Mouse (Mus musculus) neutrophil, adult 5-6 weeks (primary cell): ENCODE data around the gene 1700017B05Rik. TPM values are rescaled to one million over a fixed set of nuclear protein-coding genes. Genes with fewer than 3 reads are reported as not detected.

Source experiments
- ATAC-seq: fragments of 151-379, 151-347 bp; 2 replicates; pipeline ENCODE4 v1.8.0; 2017; ENCODE audit warnings: mild to moderate bottlenecking, moderate TSS enrichment; ENCODE audit not compliant: insufficient number of reproducible peaks, poor library complexity, low FRiP score, severe bottlenecking; ENCODE audit errors: extremely low read depth
- total RNA-seq: library from RNA; stranded (forward); fragments of 200-1000 nt; gene quantifications from 2 replicates; pipeline ENCODE4 v1.2.3, GENCODE M21; 2017

1700017B05Rik gene
- total RNA-seq, 1 experiment from 2014 or later, result 17.3 TPM

DNA sequence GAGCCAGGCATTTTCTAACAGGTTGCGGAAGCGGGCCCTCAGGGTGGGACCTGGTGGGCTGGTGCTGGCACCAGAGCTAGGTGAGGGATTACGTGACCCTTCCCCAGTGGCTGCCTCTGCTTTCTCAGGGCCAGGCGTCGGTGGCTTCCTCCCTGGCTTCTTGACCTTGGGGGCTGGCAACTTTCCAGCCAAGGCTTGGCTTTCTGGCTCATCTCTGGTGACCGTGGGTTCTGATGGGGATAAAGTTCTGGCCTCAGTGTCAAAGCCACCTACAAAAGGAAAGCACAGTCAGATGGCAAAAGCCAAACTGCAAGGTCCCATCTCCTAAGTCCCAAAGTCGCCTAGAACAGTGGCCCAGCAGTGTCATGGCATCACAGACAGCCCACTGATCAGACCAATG, 8.4 kb downstream of the 1700017B05Rik start:
- ATAC-seq, result no peak

DNA sequence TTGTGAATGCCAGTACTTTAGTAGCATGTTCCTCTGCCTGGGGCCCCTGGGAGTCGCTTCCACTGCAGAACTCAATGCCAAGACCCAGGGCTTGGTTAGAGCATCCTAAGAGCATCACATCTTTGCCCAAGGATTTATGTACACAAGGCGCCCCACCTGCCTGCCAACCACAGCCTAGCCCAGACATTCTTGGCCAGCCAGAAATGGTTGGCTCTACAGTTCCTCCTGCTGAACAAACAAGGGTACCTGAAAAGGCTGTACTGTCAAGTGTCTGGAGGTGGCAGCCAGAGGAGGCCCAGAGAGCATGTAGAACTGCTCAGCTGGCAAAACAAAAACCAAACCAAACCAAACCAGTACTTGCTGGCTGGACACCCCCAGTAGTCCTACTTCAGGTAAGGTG, 11.3 kb downstream of the 1700017B05Rik start:
- no peak for ATAC-seq

DNA sequence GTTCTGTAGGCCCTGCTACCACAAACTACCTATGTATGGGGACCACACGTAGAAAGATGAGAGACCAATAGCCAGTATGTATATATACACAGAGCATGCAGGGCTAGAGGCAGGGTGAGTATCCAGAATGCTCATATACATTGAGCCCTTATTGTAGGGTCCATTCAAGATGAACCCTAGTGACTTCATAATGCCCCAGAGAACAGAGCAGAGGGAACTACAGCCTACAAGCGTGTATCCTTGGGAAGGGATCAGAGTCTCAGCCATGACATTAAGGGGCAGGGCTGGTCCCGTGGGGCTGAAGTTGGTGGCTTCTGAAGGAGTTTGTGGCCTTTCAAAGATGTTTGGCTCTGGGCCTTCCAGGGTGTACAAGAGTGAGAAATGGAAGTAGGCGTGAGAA, 12.4 kb downstream of the 1700017B05Rik start:
- ATAC-seq, result no peak

DNA sequence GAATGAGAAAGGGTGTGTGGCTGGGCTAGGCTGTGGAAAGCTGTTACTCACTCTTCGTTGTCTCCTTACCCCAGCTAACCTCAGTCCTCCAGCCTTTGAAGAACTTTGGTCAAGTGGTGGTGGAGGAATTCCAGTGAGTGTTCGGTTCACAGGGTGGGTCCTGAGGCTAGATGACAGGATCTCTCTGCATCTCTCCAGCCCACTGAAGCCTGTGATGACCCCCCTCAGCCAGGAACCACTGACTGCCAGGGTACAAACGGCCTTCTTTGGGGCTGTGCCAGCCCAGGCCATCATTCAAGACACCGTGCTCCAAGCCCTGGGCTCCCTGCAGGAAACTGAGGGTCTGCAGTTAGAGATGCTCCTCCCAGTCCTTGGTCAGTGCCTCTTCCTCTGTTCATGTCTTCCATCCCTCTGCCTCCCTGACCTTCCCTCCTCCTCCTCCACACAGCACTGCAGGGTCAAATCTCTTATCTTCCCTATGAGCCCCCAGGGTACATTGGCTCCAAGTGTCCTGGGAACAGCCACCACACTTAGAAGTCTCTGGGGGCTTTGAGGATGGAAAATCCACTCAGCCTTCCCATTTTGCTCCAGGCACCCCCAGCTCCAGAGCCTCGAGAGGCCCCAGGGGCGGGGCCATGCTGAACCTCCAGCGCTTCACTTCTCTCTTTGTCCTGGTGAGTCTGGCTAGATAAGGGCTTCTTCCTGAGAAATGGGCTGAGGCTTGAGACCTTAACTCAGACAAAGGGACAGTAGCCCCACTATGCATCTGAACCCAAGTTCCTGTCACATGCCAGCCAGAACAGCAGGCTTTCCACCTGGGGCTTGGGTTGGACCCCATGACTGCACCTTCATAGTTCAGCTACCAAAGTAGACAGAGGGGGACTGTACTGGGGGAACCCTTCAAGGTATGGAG, 14.1 kb downstream of the 1700017B05Rik start:
- ATAC-seq, result no peak

DNA sequence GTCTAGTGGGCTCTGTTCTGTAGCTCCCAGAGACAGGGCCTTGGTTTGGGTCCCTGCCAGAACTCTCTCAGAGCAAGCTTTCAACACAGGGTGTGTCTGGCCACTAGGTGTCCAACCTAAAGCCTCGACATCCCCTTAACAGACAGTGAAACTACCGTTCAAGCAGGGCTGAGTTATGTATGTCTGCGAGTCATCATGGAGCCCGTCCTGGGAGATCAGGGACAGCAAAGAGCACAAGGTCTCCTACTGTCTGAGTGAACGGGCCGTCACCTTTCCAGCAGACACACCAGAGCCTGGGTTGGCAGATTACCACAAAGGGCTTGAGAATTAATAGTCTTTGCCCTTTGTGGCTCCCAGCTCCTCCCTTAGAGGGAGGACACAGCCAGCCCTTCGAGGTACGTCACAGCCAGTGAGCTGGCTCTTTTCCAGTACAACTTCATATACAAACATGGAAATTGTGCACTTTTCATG, 15.2 kb downstream of the 1700017B05Rik start:
- no peak for ATAC-seq

DNA sequence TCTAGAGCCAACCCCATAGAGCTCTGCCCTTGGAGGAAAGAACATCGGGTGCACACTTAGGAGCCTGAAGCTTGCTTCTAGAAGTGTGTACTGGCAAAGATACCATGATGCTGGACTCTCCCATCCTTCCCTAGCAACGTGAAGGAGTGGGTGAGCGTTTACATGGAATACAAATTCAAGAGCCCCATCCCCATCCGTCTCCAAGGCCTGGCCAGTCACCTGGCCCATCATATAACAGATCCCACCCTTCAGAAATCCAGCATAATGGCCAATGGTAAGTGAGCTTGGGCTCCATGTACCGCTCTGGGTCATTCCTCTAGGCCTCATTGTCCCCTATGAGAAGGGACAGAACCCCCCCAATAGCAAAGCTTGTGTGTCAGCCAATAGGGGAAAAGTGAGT, 15.9 kb downstream of the 1700017B05Rik start:
- ATAC-seq, result no peak

DNA sequence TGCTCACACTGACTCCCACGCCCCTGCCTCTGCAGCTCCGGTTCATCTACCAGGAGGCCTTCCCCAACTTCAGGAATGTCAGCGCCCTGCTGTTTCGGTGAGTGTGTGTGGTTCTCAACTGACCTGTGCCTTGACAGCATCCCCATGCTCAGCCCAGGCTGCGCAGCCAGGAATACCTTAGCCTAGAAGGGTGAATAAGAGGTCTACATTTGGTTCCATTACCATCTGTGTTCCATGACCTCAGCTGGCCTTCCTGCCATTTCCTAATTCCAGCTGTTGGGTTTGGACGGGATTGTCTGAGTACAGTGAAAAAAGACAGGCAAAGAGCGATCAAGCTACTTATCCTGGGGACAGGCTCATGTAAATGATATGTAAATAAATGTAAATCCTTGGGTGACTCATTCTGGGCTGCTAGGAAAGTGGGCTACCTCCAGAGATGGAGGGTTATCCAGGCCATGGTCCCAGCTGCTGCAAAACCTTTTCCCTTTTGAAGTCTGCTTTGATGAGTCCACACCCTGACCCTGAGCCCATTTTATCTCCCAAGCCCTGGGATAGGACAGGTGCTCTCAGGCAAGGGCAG, 18.2 kb downstream of the 1700017B05Rik start:
- ATAC-seq, result no peak

DNA sequence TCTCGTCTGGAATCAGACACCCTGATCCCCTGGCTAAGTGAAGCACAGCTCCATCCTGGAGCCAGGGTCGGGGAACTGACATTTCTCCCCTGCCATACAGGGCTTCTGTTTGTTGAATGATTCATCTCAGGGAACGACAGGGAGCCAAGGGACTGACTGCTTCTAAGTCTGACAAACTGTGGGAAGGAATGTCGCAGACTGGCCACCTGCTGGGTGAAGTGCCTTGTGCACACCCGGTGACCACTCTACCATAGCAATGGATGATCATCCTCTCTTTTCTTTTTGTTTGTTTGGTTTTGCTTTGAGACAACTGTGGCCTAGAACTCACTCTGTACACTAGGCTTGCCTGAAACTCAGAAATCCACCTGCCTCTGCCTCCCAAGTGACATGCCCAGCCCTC, 19.5 kb downstream of the 1700017B05Rik start:
- ATAC-seq, result no peak

DNA sequence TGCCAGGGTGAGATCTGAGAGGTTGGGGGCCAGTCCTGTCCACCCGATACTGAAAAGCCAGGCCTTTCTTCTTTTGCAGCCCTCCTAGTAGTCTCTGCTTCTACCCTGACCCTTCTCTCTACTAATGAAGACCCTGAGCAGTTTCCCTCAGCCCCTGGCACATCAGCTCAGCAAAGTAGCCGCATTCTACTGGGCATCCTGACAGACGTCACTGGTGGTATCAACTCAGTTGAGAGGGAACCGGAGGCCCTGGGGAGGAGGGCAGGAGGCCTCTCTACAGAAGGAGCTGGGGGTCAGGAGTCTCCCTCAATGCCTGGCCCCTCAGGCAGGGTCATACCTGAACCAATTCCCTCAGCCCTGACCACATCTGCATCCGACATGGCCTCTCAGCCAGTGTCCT, 21.3 kb downstream of the 1700017B05Rik start:
- no peak for ATAC-seq

DNA sequence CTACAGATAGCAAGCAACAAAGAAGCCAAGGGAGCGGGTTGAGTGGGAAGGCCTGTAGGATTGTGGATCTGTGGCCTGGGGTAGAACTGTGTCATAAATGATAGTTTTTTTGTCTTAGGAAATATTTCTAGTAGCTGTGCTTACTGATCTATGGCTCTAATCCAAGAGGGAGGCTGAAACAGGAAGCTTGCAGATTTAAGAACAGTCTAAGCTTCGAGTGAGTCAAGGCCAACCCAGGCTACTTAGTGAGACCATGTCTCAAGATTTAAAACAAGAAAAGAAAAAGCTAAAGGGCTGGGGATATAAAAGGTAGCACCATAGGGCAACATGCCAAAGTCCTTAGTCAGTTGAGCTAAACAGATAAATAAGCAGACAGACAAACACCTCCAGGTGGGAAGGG, 24.2 kb downstream of the 1700017B05Rik start:
- no peak for ATAC-seq

DNA sequence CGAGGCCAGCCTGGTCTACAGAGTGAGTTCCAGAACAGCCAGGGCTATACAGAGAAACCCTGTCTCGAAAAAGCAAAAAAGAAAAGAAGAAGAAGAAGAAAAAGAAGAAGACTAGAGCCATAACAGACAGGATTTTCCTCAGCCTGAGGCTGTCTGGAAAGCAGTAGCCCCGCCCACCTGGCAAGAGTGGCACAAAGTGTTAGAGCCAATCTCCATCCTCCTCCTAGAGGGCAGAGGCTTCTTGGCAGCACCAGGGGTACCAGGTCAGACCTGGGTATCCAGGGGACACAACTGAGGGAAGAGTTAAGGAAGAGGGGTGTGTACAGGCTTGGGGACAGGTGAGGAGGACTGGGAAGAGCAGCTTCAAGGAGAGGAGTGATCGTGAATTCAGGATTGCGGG, 24.7 kb downstream of the 1700017B05Rik start:
- ATAC-seq, result no peak

DNA sequence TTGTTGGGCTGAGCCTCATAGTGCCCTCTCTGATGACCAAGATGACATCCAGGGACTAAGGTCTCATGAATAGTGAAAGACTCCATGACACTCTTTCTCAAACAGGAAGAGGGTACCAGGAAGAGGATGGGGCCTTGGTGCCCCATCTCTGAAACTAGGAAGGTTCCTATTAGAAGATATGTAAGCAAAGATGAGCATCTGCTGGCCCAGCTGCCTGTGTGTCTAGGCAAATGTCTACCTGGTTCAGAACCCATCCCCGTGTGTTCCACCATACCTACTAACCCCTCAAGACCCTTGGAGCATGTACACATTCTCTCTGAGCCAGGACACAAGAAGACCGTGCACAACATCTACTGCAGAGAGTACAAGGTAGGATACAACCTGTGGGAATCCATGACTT, 26.2 kb downstream of the 1700017B05Rik start, which contains the start of gene Trcg1:
TSS of gene Trcg1 (plus strand) at position 301 of the 400 bp plus-strand sequence.
- ATAC-seq, result no peak

DNA sequence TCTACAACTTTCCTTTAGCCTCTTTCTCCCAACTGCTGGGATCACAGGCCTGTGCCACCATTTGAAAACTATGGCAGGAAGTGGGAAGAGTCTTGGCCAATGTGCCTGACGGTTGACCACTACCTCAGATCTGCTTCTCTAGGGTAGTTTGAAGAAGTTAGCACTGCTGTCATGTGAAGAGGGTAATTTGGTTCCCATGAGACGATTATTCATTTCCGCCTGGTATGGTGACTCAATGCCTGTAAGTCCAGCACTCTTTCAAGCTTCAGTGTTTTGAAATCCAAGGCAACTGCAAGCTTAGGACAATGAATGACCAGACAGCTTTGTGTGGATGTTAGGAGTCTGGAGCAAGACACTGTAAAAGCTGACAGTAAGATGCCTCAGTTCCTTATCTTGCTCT, 28.6 kb downstream of the 1700017B05Rik start:
- peak; percentile 49; the same call in 1 of the 2 replicates for ATAC-seq

DNA sequence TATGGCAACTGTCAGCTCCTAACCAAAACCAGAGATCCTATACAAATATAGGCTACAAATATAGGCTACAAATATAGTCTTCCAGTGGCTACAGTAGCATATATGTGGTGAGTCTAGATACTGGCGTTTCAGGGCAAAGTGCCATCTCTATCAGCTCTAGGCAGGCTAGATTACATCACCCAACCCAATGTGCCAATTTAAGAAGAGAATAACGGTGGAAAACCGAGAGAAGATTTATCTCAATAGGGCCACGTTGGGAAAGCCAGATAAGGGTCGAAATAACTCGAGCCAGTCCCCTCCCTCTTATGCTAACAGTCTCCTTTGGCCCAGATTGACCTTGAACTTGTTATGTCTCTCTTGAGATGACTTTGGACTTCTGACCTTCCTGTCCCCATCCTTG, 29.3 kb downstream of the 1700017B05Rik start:
- no peak for ATAC-seq

DNA sequence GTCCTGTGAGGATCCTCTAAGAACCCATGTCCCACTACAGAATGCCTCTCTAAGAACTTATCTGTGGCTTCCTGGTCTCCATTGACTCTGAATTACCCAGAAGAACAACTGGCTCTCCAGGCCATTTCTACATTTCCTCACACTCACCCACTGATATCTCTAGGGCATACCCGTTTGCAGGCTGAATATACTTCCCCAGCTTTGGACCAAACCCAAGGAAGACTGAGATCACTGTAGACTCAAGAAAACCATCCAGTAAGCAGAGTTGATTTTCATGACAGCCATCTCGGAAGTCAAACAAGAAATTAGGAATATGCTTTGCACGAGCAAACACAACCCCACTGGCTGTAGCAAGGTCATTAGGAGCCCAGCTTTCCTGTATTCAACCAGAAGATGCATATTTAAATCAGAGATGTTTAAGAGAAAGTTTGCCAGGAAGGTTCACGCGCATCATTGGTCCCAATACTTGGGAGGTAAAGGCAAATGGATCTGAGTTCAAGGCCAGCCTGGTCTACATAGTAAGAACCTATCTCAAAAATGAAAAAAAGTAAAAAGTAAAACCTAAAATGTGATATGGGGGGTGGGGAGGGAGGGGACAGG, 30.0 kb downstream of the 1700017B05Rik start:
- ATAC-seq, result no peak

DNA sequence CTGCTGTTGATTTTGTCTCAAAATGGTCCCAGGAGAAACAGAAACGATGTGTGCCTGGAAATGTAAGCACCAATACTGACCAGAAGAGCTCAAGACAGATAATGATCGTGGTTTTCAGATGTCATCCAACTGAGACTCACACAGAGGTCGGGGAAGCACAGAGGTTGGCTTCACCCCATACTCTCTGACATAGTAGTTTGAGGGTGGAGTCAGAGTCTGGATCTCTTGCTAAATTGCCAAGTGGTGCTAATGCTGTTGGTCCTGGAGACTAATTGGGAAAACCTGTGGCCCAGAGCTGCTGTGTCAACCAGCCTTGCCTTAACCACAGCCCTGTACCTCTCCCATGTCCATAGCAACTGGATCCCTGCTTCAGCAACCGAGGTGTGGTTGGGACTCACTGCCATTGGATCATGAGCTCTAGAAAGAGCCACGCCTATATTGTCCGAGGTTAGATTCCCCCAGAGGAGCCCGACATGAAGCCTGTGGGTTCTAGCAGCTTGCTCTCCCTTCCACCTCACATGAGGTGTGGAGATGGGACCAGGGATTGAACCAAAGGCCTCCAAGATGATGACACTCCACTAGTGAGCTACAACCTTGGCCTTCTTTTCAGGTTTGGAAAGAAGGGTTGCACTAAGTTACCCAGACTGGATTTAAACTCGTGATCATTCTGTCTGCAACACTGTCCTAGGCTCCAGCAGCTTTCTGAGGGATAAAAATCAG, 30.7 kb downstream of the 1700017B05Rik start:
- ATAC-seq, result no peak

DNA sequence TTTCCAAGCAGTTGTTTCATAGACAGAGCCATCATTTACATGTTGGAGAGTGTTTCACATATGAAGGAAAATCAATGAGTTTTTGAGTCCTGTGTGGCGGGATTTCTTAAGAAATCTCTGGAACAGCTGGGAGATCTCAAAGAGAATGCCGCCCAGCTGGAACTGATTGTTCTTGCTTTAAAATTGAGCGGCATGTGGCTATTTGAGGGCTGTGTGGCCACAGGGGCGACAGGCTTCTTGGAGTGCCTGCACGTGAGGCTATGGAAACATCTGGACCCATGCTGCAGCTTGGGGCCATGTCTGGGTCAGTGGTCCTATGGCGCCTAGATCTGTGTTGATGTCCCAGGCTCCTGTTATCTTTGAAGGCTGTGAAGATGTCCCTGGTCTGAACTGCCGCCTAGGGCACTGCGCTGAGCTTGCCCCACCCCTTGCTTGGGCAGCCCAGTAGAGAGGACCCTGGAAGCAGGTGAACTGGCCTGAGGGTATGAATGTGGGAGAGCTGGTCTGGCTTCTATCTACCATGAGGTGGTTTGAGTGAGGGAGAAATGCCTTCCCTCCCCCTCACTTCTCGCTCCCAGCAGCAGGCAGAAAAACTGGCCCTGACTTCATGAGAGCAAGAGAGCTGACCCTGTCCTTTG, 32.1 kb downstream of the 1700017B05Rik start:
- no peak for ATAC-seq

DNA sequence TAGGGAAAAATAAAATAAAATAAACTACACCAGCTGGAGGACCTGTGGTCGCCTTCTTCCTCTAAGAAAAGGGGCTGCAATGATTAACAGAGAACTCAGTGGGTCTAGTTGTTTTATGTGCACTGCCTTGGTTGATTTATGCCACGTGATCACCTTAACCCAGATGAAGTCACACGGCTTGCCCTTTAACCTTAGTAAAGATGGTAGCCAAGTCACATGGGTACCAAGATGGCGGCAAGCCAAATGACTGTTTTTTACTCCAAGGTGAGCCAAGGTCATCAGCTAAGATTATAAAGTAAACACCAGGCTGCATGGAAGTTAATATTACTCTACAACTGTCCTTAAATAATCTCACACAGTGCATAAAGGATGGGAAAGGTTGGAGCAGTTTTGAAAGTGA, 32.7 kb downstream of the 1700017B05Rik start:
- ATAC-seq, result no peak

DNA sequence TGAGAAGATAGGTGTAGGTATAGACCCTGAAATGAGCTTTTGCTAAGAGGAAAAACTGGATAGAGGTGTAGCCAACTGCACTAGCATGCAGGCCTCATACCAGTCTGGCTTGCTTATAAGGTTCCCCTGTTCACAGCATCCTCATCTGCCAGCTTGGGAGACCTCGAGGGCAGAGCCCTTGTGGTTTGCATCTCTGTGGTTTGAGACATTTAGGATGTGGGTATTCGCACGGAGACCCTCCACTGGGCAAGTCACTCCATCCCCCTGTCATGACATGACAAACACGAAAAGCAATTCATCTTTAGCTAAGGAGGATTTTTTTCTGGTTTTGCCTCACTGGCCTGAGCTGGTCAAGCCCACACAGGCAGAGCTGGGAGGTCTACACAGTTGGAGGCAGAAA, 34.2 kb downstream of the 1700017B05Rik start:
- ATAC-seq, result no peak
